In genomic region chrX:102066134-102066533, GRCm38 (mm10) we compare ENCODE assay signal across 8 mouse cellular contexts. TPM values are rescaled to one million over a fixed set of nuclear protein-coding genes. Genes with fewer than 3 reads are reported as not detected.
DNase-seq lines count a peak whose midpoint lies in the region; ATAC-seq and TF ChIP-seq lines count a peak whose summit lies in the region.

No protein-coding gene starts in this region.

- peaks cover 5% of the 10 kb centered on the region for H3K4me1 ChIP-seq in spleen, adult 2 months (ENCODE audit: control insufficient read depth, insufficient read depth, insufficient read length)
- no peaks in the 10 kb centered on the region for H3K4me1 ChIP-seq in kidney, adult 2 months (ENCODE audit: control insufficient read depth, insufficient read depth, low read length)
- no peaks in the 10 kb centered on the region for H3K4me1 ChIP-seq in midbrain, postnatal 0 days (ENCODE audit: insufficient read depth, low read length)
- H3K4me1 ChIP-seq in stomach, embryonic 16.5 days (ENCODE audit: control insufficient read depth, insufficient read depth, low read length), result peaks cover 3% of the 10 kb centered on the region; the same call in 1 of the 2 replicates

- H3K36me3 ChIP-seq in spleen, adult 2 months (ENCODE audit: control insufficient read depth, insufficient read depth, low read length), result no peaks in the 10 kb centered on the region
- H3K36me3 ChIP-seq in kidney, adult 2 months (ENCODE audit: control insufficient read depth, insufficient read depth, low read length), result no peaks in the 10 kb centered on the region
- no peaks in the 10 kb centered on the region for H3K36me3 ChIP-seq in midbrain, postnatal 0 days (ENCODE audit: insufficient read depth, low read length)
- no peaks in the 10 kb centered on the region for H3K36me3 ChIP-seq in stomach, embryonic 16.5 days (ENCODE audit: control insufficient read depth, insufficient read depth, low read length)

- DNase-seq in spleen, adult 2 months (ENCODE audit: low read depth in 1 of 2, low spot score in 2 of 2), result peak in 1 of 2 experiments; percentile 40
- no peak for DNase-seq in spleen, adult 12 weeks (ENCODE audit: low spot score)
- DNase-seq in cerebellum, adult 9-10 months, result peak; percentile 82
- peak; percentile 64 for DNase-seq in gastrocnemius, adult 18-20 months (ENCODE audit: low spot score)
- peak; percentile 73 for DNase-seq in kidney, adult 2 months
- peak; percentile 77 for DNase-seq in left cerebral cortex, postnatal 4 days
- DNase-seq in midbrain, postnatal 0 days (ENCODE audit: low spot score), result peak; percentile 81

- TF ChIP-seq POLR2A in spleen, adult 2 months (IDR thresholded peaks at IDR 0.05; ENCODE audit: low read depth, low read length), result no peak
- no peak for TF ChIP-seq POLR2A in kidney, adult 2 months (IDR thresholded peaks at IDR 0.05; ENCODE audit: low read depth, low read length)

- H3K4me3 ChIP-seq in spleen, adult 2 months (ENCODE audit: extremely low read depth, insufficient read depth, insufficient read length), result no peak overlapping the region
- no peak overlapping the region for H3K4me3 ChIP-seq in kidney, adult 2 months (ENCODE audit: insufficient read depth, low read depth, low read length)
- H3K4me3 ChIP-seq in midbrain, postnatal 0 days (ENCODE audit: low read depth, low read length), result no peak overlapping the region
- H3K4me3 ChIP-seq in stomach, embryonic 16.5 days (replicated peaks; ENCODE audit: low read length), result no peak overlapping the region

- no peaks in the 10 kb centered on the region for H3K9me3 ChIP-seq in midbrain, postnatal 0 days (ENCODE audit: low read length)
- H3K9me3 ChIP-seq in stomach, embryonic 16.5 days (replicated peaks; ENCODE audit: control insufficient read depth, low read length), result no peaks in the 10 kb centered on the region

- no peak overlapping the region for H3K4me2 ChIP-seq in midbrain, postnatal 0 days (ENCODE audit: low read depth, low read length, poor library complexity, severe bottlenecking)
- H3K4me2 ChIP-seq in stomach, embryonic 16.5 days (ENCODE audit: low read depth, low read length), result no peak overlapping the region

- WGBS in spleen, adult 2 months, result 37% methylated on average over 9 of the region's 9 CpGs
- WGBS in kidney, adult 2 months, result 14% methylated on average over 9 of the region's 9 CpGs
- 24% methylated on average over 9 of the region's 9 CpGs for WGBS in midbrain, postnatal 0 days
- WGBS in stomach, embryonic 16.5 days, result 21% methylated on average over 9 of the region's 9 CpGs

- H3K9ac ChIP-seq in midbrain, postnatal 0 days (replicated peaks; ENCODE audit: low read length, poor library complexity, severe bottlenecking), result no peak overlapping the region
- no peak overlapping the region for H3K9ac ChIP-seq in stomach, embryonic 16.5 days (ENCODE audit: low read length)

- peak; percentile 43 for ATAC-seq in midbrain, postnatal 0 days (ENCODE audit: low FRiP score)
- peak; percentile 31; the same call in 1 of the 2 replicates for ATAC-seq in stomach, embryonic 16.5 days (ENCODE audit: insufficient read depth, low FRiP score)

- no peaks in the 10 kb centered on the region for H3K27me3 ChIP-seq in spleen, adult 2 months (ENCODE audit: control insufficient read depth, insufficient read depth, low read length)
- no peaks in the 10 kb centered on the region for H3K27me3 ChIP-seq in kidney, adult 2 months (replicated peaks; ENCODE audit: control insufficient read depth, insufficient read depth, low read length)
- no peaks in the 10 kb centered on the region for H3K27me3 ChIP-seq in midbrain, postnatal 0 days (ENCODE audit: insufficient read depth, low read length)
- peaks cover 6% of the 10 kb centered on the region; the same call in 1 of the 2 replicates for H3K27me3 ChIP-seq in stomach, embryonic 16.5 days (ENCODE audit: control insufficient read depth, insufficient read depth, low read length)

- H3K27ac ChIP-seq in spleen, adult 2 months (ENCODE audit: insufficient read depth, low read length), result no peak overlapping the region
- no peak overlapping the region for H3K27ac ChIP-seq in kidney, adult 2 months (ENCODE audit: insufficient read depth, low read depth, low read length)
- no peak overlapping the region for H3K27ac ChIP-seq in midbrain, postnatal 0 days (ENCODE audit: low read depth, low read length)
- H3K27ac ChIP-seq in stomach, embryonic 16.5 days (ENCODE audit: low read length), result no peak overlapping the region

- TF ChIP-seq CTCF in spleen, adult 2 months (IDR thresholded peaks at IDR 0.05; ENCODE audit: extremely low read depth, insufficient read depth, insufficient read length, insufficient replicate concordance), result peak; percentile 51; the same call in 1 of the 2 replicates
- TF ChIP-seq CTCF in kidney, adult 2 months (conservative IDR thresholded peaks at IDR 0.05; ENCODE audit: insufficient read depth, insufficient read length, low read depth, low read length), result no peak
- TF ChIP-seq CTCF in midbrain, postnatal 0 days (IDR thresholded peaks at IDR 0.05), result peak; percentile 89

- intact Hi-C loops in left cerebral cortex, postnatal 4 days (cut with DNase I), result loop anchor here (10.0 kb wide), 2 partner anchors 111 to 251 kb away; no protein-coding TSS in a partner anchor

RNA-seq across cellular contexts. Expression of gene Rtl5, which starts 5.0 kb away (rescaled TPM):
- polyA plus RNA-seq in spleen, adult 2 months (2012; rRNA removed), result 4.1 and 5.5 TPM in 2 replicates
- under 1 TPM; 0.50 to 0.55 TPM for total RNA-seq in gastrocnemius, adult 18-20 months (2021)
- 9.7 and 11.9 TPM in 2 replicates for polyA plus RNA-seq in kidney, adult 2 months (2012; rRNA removed)
- total RNA-seq in left cerebral cortex, postnatal 4 days (2021), result 10 to 100 TPM; 14.0 to 17.3 TPM
- 45.8 and 50.0 TPM in 2 replicates for total RNA-seq in midbrain, postnatal 0 days (2014; rRNA removed)
- 6.2 and 7.5 TPM in 2 replicates for polyA plus RNA-seq in midbrain, postnatal 0 days (2015; fragmentation: Nextera tagmentation; extraction: Ambion mirVana)
- 2.3 and 2.7 TPM in 2 replicates for polyA plus RNA-seq in stomach, embryonic 16.5 days (2015; fragmentation: Nextera tagmentation; extraction: Ambion mirVana)

RNA-seq across cellular contexts. Expression of gene Pin4, which starts 53.1 kb away (rescaled TPM):
- polyA plus RNA-seq in spleen, adult 2 months (2012; rRNA removed), result 0.26 and 0.42 TPM in 2 replicates
- total RNA-seq in gastrocnemius, adult 18-20 months (2021), result 10 to 100 TPM; 35.5 to 38.2 TPM
- polyA plus RNA-seq in kidney, adult 2 months (2012; rRNA removed), result 2.0 and 5.2 TPM in 2 replicates
- total RNA-seq in left cerebral cortex, postnatal 4 days (2021), result 10 to 100 TPM; 19.1 to 23.7 TPM
- total RNA-seq in midbrain, postnatal 0 days (2014; rRNA removed), result 7.7 and 17.8 TPM in 2 replicates
- 41.1 and 54.6 TPM in 2 replicates for polyA plus RNA-seq in midbrain, postnatal 0 days (2015; fragmentation: Nextera tagmentation; extraction: Ambion mirVana)
- 43.3 and 54.5 TPM in 2 replicates for polyA plus RNA-seq in stomach, embryonic 16.5 days (2015; fragmentation: Nextera tagmentation; extraction: Ambion mirVana)
